Mouse (Mus musculus) left cerebral cortex, adult 2 months (tissue): ENCODE measurements at regions not wholly inside any gene's neighbourhood (a gene's known extent, or its start where the extent isn't known, plus 50 kb on each side); places are given as distances from the start of the nearest gene placed in this dataset.
"Not testable (repeated sequence)": the region's sequence is repeated elsewhere in the genome, so short reads cannot be mapped to it uniquely, and the experiment has no call there.

Experiments
- DNase-seq, 2 experiments: peaks; one replicate each; pipeline ENCODE4 v3.0.0; 2021 to 2022; ENCODE audit warnings: low spot score in 2 of 2, mixed read lengths in 1 of 2; ENCODE audit errors: extremely low spot score in 1 of 2
- H3K27ac ChIP-seq: fragments of 200-600 bp; 2 replicates; pipeline ENCODE4 v1.8.1; 2022
- H3K4me3 ChIP-seq: fragments of 200-600 bp; 2 replicates; pipeline ENCODE4 v1.8.1; 2022
- intact Hi-C: fragments of 180-260 bp; cut with DNase I; formaldehyde crosslinking; loops from one replicate; pipeline ENCODE4 v1.15.1; 2025
- microRNA-seq, 2 experiments: library from miRNA; unstranded; fragments of <30 nt; microRNA quantifications; one replicate each; pipeline ENCODE4 v1.2.0; 2021

DNA sequence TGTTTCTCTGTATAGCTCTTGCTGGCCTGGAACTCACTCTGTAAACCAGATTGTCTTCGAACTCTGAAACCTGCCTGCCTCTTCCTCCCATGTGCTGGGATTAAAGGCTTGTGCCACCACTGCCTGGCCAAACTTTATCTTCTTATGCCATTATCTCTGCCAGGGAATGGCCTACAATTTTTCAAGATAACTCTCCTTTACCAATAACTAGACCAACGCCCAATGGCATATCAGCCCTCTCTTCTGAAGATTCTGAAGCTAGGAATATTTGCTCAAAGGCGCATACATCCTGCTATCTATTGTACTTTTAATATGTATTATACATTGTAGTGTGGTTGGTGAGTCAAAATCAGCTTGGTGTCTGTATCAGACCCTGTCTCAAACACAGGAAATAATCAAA, 235.4 kb upstream of the Cts3 start:
- H3K4me3 ChIP-seq, DNase-seq, intact Hi-C loops, H3K27ac ChIP-seq: not testable (repeated sequence)

DNA sequence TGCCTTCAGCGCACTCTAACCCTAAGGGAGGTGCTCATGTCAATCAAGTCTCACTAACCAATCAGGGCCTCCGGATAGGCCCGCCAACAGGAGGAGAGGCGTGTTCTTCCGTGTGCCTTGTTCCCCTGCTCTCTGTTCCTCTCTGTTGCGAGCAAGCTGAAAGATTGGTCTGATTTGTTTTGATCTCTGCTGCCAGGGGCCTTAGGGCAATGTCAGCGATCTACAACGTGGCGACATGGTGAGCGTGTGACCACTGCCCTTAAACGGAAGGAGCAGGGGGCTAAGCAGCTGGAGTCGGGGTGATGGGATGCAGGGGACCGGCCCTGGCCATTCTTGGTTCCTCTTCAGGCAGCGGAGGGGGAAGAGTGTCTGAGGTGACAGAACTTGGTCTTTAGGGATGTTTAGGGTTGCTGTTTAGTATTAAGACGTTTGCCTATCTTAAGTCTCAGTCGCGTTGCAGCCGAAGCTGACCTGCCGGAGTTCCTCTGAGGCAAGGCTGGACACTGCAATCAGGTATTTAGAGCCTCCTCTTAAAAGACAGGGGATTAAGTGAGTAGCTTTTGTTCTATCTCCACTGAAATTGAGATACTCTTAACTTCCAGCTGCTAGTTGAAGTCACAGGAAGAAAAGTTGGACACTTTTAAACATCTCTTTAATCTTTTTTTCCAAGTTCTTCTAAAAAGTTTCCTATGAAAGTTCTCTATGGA, 234.4 kb upstream of the Cts3 start:
- DNase-seq, result peak; percentile 7 to 9
- intact Hi-C loops, H3K27ac ChIP-seq: not testable (repeated sequence)
- peak overlapping the region; percentile 39 for H3K4me3 ChIP-seq

DNA sequence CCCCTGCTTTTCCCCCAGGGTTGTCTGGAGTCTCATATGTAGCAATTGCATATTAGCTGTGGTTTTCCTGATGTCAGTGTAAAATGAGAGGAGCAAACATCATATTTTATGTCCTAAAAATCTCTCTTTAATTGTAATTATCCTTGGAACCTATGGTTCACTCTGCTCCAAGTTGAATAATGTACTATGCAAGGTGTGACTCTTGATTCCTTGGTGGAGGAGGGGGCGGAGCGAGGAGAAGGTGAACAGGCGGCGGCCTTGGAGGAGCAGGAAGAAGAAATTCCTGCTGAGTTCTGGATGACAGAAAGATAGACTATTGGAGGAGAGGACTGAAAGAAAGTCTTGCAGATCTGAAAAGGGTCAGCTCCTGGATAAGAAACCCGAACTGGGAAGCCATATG, 233.8 kb upstream of the Cts3 start:
- intact Hi-C loops, H3K27ac ChIP-seq, DNase-seq: not testable (repeated sequence)
- H3K4me3 ChIP-seq, result peak overlapping the region; percentile 39

DNA sequence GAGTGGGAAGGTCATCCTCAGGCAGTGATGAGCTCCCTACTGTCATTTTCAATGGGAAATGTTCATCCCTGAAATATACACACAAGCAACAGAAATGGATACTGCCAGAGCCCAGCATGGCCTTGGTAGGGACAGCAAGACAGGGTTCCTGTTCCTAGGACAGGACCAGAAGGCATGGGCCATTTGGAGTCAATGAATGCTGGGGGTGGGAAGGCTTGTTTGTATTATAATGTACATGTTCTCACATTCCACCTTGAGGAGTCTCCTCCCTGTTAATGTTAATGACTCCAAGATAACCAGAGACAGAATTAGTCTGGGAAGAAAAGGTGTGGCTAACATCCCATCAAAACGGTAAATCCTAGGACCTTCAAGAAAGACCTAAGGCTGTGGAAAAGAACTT, 193.5 kb upstream of the Cts3 start:
- not testable (repeated sequence) for H3K4me3 ChIP-seq, DNase-seq, H3K27ac ChIP-seq
- intact Hi-C loops, result loop anchor here (10.0 kb wide), 1 partner anchor 331 kb away; no protein-coding TSS in a partner anchor

Small RNA genes in the stretch of these regions (microRNA-seq; reads per million reads assigned to microRNA genes)
- 0 reads per million in 2 experiments for gene Gm23739
